Comparison of ENCODE assay signal across 14 mouse cellular contexts in the genomic region with DNA sequence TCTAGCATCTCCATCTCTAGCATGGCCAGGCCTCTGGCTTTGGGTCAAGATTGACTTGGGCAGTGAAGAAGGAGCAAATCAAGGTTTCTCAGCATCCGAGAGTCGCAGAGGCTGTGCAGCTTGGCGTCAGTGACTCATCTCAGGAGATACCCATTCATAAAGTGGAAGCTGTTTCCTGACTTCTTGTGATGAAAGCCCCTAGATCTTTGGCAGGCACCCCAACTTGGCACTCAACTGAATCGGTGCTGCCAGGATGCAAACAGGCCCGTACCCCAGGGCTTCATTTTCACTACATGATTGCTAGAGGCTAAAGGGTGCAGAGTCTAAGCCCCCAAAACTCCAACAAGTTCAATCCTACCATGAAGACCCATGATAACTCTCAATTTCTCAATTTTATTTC.
DNase-seq lines count a peak whose midpoint lies in the region; ATAC-seq and TF ChIP-seq lines count a peak whose summit lies in the region.
"Had no signal": no experiment of that assay in that cellular context is flagged by ENCODE, and none has a peak within 500 bp of the region (broad histone marks: within the 10 kb centered on the region; RNA-seq: fewer than 3 reads in every experiment).

No protein-coding gene starts in this region.

- no peak overlapping the region for H3K4me2 ChIP-seq in kidney, embryonic 16.5 days (replicated peaks; ENCODE audit: low read depth, low read length)
- H3K4me2 ChIP-seq: embryonic facial prominence, embryonic 15.5 days; forebrain, embryonic 12.5 days had no signal

- intact Hi-C loops in left cerebral cortex, postnatal 25 days (cut with DNase I) = loop anchor here (10.0 kb wide), 1 partner anchor 178 kb away; no protein-coding TSS in a partner anchor

- no peaks in the 10 kb centered on the region for H3K36me3 ChIP-seq in kidney, adult 2 months (ENCODE audit: control insufficient read depth, insufficient read depth, low read length)
- no peaks in the 10 kb centered on the region for H3K36me3 ChIP-seq in kidney, embryonic 16.5 days (ENCODE audit: insufficient read depth, low read length)
- H3K36me3 ChIP-seq: embryonic facial prominence, embryonic 15.5 days; forebrain, embryonic 12.5 days had no signal

- H3K4me1 ChIP-seq in kidney, adult 2 months (ENCODE audit: control insufficient read depth, insufficient read depth, low read length) = no peaks in the 10 kb centered on the region
- H3K4me1 ChIP-seq in kidney, embryonic 16.5 days (ENCODE audit: insufficient read depth, low read length) = no peaks in the 10 kb centered on the region
- H3K4me1 ChIP-seq: embryonic facial prominence, embryonic 15.5 days; forebrain, embryonic 12.5 days had no signal

- no peak for ATAC-seq in kidney, embryonic 16.5 days (ENCODE audit: low FRiP score, low TSS enrichment)
- ATAC-seq: hindbrain, postnatal 0 days; midbrain, embryonic 16.5 days; Patski had no signal

- H3K27ac ChIP-seq in kidney, adult 2 months (ENCODE audit: insufficient read depth, low read depth, low read length) = no peak overlapping the region
- H3K27ac ChIP-seq in kidney, embryonic 16.5 days (ENCODE audit: low read length) = no peak overlapping the region
- H3K27ac ChIP-seq: embryonic facial prominence, embryonic 15.5 days; forebrain, embryonic 12.5 days; hindbrain, postnatal 0 days had no signal

- no peaks in the 10 kb centered on the region for H3K9me3 ChIP-seq in kidney, embryonic 16.5 days (ENCODE audit: low read length)
- H3K9me3 ChIP-seq: embryonic facial prominence, embryonic 15.5 days; forebrain, embryonic 12.5 days had no signal

- no peak overlapping the region for H3K4me3 ChIP-seq in kidney, adult 2 months (ENCODE audit: insufficient read depth, low read depth, low read length)
- H3K4me3 ChIP-seq in kidney, embryonic 16.5 days (ENCODE audit: low read length) = no peak overlapping the region
- H3K4me3 ChIP-seq: embryonic facial prominence, embryonic 15.5 days; forebrain, embryonic 12.5 days had no signal

- no peak overlapping the region for H3K9ac ChIP-seq in kidney, embryonic 16.5 days (replicated peaks; ENCODE audit: low read length)
- H3K9ac ChIP-seq: embryonic facial prominence, embryonic 15.5 days; forebrain, embryonic 12.5 days had no signal

- TF ChIP-seq CTCF in kidney, adult 2 months (conservative IDR thresholded peaks at IDR 0.05; ENCODE audit: insufficient read depth, insufficient read length, low read depth, low read length) = no peak

- DNase-seq in adrenal gland, adult (ENCODE audit: inconsistent age in 2 of 2, low spot score in 1 of 2) = peak; percentile 23 to 58
- DNase-seq in adrenal gland, postnatal 4 days (ENCODE audit: low spot score in 2 of 2) = no peak
- DNase-seq in kidney, adult 2 months = peak; percentile 65
- DNase-seq in adrenal gland, postnatal 10 days = peak; percentile 38
- peak; percentile 36 for DNase-seq in kidney, adult 9 months
- no peak for DNase-seq in left cerebral cortex, postnatal 25 days (ENCODE audit: low spot score in 2 of 2)
- no peak for DNase-seq in frontal cortex, adult 2 months (ENCODE audit: extremely low spot score in 1 of 2, low spot score in 1 of 2)
- DNase-seq: right cerebral cortex, postnatal 14 days had no signal

- no peak for TF ChIP-seq POLR2A in kidney, adult 2 months (IDR thresholded peaks at IDR 0.05; ENCODE audit: low read depth, low read length)

- WGBS in kidney, adult 2 months = 69% methylated on average over 5 of the region's 5 CpGs
- WGBS in kidney, embryonic 16.5 days = 74% methylated on average over 5 of the region's 5 CpGs

- no peaks in the 10 kb centered on the region for H3K27me3 ChIP-seq in kidney, adult 2 months (replicated peaks; ENCODE audit: control insufficient read depth, insufficient read depth, low read length)
- H3K27me3 ChIP-seq in kidney, embryonic 16.5 days (ENCODE audit: insufficient read depth, low read length) = no peaks in the 10 kb centered on the region
- H3K27me3 ChIP-seq: embryonic facial prominence, embryonic 15.5 days; forebrain, embryonic 12.5 days had no signal

Comparison
In these comparisons a context has a peak if more than half of its experiments do, and no peak if none do; other contexts are left out.
1. DNase-seq: peak in adrenal gland, adult (2 of 2), kidney, adult 2 months (single experiment), adrenal gland, postnatal 10 days (single experiment) and kidney, adult 9 months (single experiment); none in adrenal gland, postnatal 4 days (0 of 2), left cerebral cortex, postnatal 25 days (0 of 2) and frontal cortex, adult 2 months (0 of 2).